Mouse (Mus musculus): ENCODE data around the gene Casc3.

The Casc3 gene

GRCm38 (mm10) chr11:98835725-98836124 is 31.0 kb downstream of the Casc3 start:
- no peak for DNase-seq (ENCODE audit: low spot score)

GRCm38 (mm10) chr11:98836128-98836527 is 31.4 kb downstream of the Casc3 start:
- no peak for DNase-seq (ENCODE audit: low spot score)

DNA sequence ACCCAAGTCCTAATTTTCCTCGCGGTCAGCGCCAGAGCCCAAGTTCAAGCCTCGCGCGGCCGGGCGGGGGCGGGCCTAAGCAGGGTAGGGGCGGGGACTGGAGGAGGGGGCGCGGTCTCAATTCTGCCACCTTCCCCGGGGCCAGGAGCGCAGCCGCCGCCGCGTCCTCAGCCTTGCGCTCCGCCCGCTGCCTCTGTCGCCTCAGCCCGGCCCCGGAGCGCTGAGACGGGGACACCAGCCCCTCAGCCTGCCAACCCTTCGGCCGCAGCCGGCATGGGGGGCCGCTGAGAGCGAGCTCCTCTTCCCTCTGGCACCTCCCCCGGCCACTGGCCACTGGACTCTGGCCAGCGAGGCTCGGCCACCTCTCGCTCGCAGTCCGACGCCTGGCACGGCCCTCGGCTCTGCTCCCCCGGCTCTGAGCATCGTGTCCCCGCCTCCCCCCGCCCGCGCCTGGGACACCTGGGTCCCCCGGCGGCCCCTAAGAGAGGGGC is 32.0 kb downstream of the Casc3 start, which contains the start of gene Rapgefl1:
Gene Rapgefl1, plus strand, starts transcription at position 135 of the 491 bp plus-strand sequence.
- DNase-seq (ENCODE audit: low spot score) = peak; percentile 86

GRCm38 (mm10) chr11:98837231-98837704 is 32.6 kb downstream of the Casc3 start:
- DNase-seq (ENCODE audit: low spot score) = no peak

GRCm38 (mm10) chr11:98837917-98838316 is 33.2 kb downstream of the Casc3 start:
- peak; percentile 53 for DNase-seq (ENCODE audit: low spot score)

DNA sequence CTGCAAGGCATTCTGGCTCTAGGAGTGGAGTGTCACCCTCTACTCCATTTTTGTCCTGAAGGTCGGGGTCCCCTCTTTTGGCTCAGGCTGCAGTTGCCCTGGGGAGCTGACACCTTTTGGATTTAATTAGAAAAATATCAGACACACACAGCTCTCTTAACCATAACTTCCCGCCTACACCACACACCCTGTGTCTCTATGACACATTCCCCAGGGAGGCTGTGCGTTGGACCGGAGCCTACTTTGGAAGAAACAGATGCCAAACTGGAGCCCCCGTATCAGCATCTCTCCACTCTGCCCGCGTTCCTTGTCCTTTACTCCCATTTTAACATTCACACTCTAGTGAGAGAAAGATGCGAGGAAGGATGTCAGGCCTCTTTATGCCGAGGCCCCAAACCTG is 33.8 kb downstream of the Casc3 start:
- DNase-seq (ENCODE audit: low spot score) = peak; percentile 57

GRCm38 (mm10) chr11:98839402-98839801 is 34.7 kb downstream of the Casc3 start:
- no peak for DNase-seq (ENCODE audit: low spot score)

- no peak for DNase-seq (ENCODE audit: low spot score)
Observed at GRCm38 (mm10) chr11:98839897-98840296, 35.2 kb downstream of the Casc3 start.

GRCm38 (mm10) chr11:98846016-98846415 is 41.3 kb downstream of the Casc3 start:
- DNase-seq (ENCODE audit: low spot score) = no peak

GRCm38 (mm10) chr11:98846865-98847604 is 42.3 kb downstream of the Casc3 start:
- no peak for DNase-seq (ENCODE audit: low spot score)

GRCm38 (mm10) chr11:98849196-98849894 is 44.6 kb downstream of the Casc3 start:
- DNase-seq (ENCODE audit: low spot score) = no peak

- no peak for DNase-seq (ENCODE audit: low spot score)
Observed at GRCm38 (mm10) chr11:98850100-98851093, 45.7 kb downstream of the Casc3 start.

DNA sequence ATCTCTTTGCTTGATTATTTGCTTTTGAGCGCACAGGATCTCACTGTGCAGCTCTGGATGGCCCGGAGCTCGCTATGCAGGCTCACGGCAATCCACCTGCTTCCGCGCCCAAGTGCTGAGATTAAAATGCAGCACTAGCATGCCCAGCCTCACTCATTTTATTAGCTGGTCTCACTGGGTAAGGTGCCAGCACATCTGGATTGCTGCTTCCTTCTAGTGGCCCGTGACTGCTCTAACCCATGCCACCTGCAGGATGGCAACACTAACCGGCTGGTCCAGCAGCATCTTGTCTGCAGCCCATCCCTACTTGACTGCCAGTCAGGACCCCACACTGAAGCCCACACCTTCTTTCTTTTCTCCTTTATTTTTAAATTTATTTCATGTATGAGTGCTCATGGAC is 49.4 kb downstream of the Casc3 start:
- DNase-seq (ENCODE audit: low spot score) = no peak

DNA sequence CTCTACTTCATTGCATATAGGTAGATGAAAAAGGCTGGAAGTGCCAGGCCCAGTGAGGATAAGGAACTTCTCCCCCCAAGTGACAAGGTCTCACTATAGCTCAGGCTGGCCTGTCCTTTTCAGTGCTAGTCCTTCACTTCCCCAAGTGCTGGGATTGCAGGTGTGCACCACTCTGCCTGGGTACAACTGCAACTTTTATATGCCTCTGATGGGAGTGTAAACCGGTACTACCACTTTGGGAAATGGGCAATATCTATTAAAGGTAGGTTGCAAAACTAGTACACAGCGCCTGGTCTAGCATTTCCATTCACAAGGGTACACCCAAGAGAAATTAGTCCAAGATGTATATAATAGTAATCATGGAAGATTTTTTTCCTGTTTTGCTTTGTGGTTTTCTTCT is 50.0 kb downstream of the Casc3 start:
- no peak for DNase-seq (ENCODE audit: low spot score)

GRCm38 (mm10) chr11:98858759-98859731 is 54.3 kb downstream of the Casc3 start:
- DNase-seq (ENCODE audit: low spot score) = peak; percentile 89

DNA sequence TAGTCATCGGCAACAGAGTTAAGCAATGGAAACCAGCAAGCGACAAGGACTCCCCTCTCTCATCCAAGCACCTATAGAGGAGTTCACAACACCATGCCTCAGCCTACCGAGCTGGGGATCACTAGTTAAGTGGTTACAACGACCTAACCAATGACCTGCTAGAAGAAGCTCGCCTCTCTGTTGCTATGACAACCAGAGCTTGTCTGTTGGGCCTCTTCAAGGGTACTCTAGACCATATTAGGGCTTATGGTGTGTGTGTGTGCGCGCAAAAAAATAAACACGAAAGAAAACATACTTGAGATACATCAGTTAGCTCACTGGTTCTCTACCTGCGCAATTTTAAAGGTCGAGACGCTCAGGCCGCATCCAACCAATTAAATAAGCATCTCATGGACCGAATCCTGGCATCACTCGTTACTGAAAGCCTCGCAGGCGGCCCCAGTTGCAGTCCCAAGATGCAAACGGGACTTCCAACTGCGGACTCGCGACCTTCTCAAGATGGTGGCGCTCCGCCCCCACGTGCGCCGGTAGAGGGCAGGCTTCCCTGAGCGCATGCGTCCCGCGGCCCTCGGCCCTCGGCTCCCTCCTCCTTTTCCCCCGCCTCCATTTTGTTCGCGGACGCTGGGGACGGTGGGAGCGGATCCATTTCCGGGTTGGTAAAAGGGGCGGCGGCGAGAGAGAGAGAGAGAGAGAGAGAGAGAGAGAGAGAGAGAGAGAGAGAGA is 58.5 kb downstream of the Casc3 start, which contains the start of gene Wipf2:
Gene Wipf2, plus strand, starts transcription at position 611 of the 723 bp plus-strand sequence.
- DNase-seq (ENCODE audit: low spot score) = peak; percentile 98

DNA sequence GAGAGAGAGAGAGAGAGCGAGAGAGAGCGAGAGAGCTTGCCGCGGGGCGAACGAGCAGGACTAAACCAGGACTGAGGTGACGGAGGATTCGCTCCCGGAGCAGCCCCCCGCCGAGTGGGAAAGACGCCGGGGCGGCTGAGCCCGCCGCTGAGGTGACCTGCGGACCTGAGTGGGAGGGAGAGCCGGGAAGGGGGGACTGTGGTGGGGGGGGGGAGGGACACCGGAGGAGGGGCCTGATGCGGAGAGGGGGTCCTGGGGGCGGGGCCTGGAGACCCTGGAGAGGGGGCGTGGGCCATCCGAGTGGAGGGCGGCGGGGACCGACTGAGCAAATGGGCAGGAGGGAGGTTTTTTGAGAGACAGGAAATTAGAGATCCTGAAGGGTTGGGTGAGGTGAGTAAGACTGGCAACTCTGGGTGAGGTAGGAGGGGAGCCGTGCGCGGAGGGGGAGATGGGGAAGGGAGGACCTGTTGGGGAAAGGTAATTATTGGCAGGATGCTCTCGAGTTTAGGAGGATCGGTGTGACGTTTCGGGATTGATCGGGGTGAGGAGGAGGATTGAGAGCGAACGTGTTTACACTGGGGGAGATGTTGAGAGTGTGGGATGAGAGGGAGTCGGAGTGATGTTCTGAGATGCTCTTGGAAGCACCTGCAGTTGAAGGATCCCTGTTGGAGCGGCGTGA is 59.2 kb downstream of the Casc3 start:
- DNase-seq (ENCODE audit: low spot score) = peak; percentile 65

DNA sequence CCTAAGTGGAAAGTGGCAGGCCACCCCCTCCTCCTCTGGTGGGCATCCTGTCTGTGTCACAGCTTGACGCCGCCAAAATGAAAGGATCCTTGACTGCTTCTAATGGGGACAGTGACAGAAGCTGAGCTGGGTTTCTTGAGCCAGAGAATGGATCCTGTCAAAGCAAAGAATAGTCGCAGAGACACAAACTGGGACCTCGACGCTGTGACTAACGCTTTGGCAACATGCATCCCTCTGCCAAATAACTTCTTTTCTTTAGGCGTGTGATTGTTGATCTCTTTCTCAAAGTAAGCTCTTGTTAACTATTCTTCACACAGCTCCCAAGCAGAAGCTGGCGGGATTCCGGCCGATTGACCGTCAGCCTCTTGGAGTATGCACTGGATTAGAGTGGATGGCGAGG is 62.6 kb downstream of the Casc3 start:
- no peak for DNase-seq (ENCODE audit: low spot score)

DNA sequence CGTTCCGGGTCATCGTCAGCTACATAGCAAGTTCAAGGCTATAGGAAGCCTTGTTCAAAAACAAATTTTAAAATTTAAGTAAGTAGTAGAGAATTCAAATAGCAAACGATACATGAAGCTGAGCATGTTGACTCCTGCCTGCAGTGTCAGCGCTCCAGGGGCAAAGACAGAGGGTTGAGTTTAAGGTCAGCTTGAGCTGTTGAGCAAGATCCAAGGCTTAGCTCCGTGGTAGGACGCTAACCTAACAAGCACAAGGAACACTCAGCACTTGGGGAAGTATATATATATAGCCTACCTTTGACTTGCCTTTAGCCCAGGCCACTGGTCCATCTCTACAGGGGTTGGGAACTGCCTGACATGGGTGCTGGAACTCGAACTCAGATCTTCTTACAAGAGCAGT is 65.2 kb downstream of the Casc3 start:
- no peak for DNase-seq (ENCODE audit: low spot score)
